Mouse (Mus musculus) G1E (cell line): Measurements from ENCODE around the gene Zfp385a. TPM values are rescaled to one million over a fixed set of nuclear protein-coding genes. Genes with fewer than 3 reads are reported as not detected.

Experiments used
- ATAC-seq: 2 replicates; pipeline ENCODE4 v1.8.0; 2016; ENCODE audit warnings: mild to moderate bottlenecking; ENCODE audit not compliant: insufficient number of reproducible peaks, poor library complexity, low FRiP score, severe bottlenecking; ENCODE audit errors: extremely low read depth
- DNase-seq: peaks from one replicate; pipeline ENCODE4 v3.0.0; 2012; ENCODE audit warnings: low spot score
- H3K27me3 ChIP-seq: 2 replicates; pipeline ENCODE4 v1.6.1; 2012; ENCODE audit warnings: mild to moderate bottlenecking, low read length, inconsistent platforms; ENCODE audit not compliant: insufficient read depth
- H3K36me3 ChIP-seq: replicated peaks from 2 replicates; pipeline ENCODE3; 2012; ENCODE audit warnings: mild to moderate bottlenecking, inconsistent platforms
- H3K4me1 ChIP-seq: 2 replicates; pipeline ENCODE4 v1.6.1; 2012; ENCODE audit warnings: low read depth, low read length, inconsistent platforms, mixed read lengths; ENCODE audit not compliant: insufficient read depth
- H3K4me3 ChIP-seq: 2 replicates; pipeline ENCODE4 v1.5.1; 2012; ENCODE audit warnings: low read depth, mild to moderate bottlenecking, inconsistent platforms, low read length, moderate library complexity, mixed read lengths
- H3K9me3 ChIP-seq: replicated peaks from 2 replicates; pipeline ENCODE4 v1.6.1; 2012; ENCODE audit warnings: inconsistent platforms
- CTCF ChIP-seq: IDR thresholded peaks from 2 replicates; pipeline ENCODE4 v1.5.1; 2012; ENCODE audit warnings: low read depth, low read length, inconsistent platforms, mixed read lengths
- GATA1 ChIP-seq: IDR thresholded peaks from 2 replicates; pipeline ENCODE4 v1.6.1; 2012; ENCODE audit warnings: borderline replicate concordance, low read length, inconsistent platforms, mixed read lengths
- GATA2 ChIP-seq: IDR thresholded peaks from 2 replicates; pipeline ENCODE4 v1.6.1; 2012; ENCODE audit warnings: low read depth, low read length, inconsistent platforms, borderline replicate concordance
- POLR2AphosphoS5 ChIP-seq: IDR thresholded peaks from 2 replicates; pipeline ENCODE4 v1.6.1; 2012; ENCODE audit warnings: low read depth, low read length, inconsistent platforms; ENCODE audit not compliant: insufficient replicate concordance
- TAL1 ChIP-seq: conservative IDR thresholded peaks from 2 replicates; pipeline ENCODE4 v1.6.1; 2012; ENCODE audit warnings: low read depth, low read length, inconsistent platforms, mixed read lengths
- polyA plus RNA-seq: library from polyadenylated mRNA; stranded (reverse); fragments of >175 nt; gene quantifications from 2 replicates; pipeline ENCODE4 v1.2.3, GENCODE M21; 2012
- total RNA-seq, 2 experiments: library from RNA; stranded (forward) in 1 of 2; stranded (reverse) in 1 of 2; fragments of 200-1000 nt in 1 of 2; fragments of >200 nt in 1 of 2; fragmentation: Nextera tagmentation in 1 of 2; gene quantifications; 2 replicates each; pipeline ENCODE4 v1.2.3; 2014 to 2017

Gene Zfp385a
- total and polyA plus RNA-seq, 3 experiments: 2.0 to 483 (median 74.3) TPM

DNA sequence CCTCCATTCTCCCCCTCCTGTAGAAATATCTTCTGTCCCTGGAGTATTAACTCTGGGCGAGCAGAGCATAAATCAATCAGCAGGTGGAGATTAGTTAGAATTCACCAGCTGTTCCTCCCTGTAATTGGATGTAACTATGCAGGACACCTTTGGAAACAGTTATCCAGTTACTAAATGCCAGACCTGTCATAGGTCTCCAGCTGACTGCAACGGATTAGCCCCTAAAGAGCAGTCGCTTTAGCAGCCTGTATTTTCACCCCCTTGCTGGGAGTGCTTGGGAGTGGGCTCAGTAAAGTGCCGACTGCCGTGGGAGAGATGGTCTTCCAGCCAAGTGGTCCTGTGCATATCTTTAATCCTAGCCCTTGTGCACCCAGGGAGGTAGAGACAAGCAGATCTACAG, 50.3 kb downstream of the Zfp385a start:
- peaks cover 97% of the 10 kb centered on the region for H3K36me3 ChIP-seq
- TF ChIP-seq GATA2: no peak
- TF ChIP-seq GATA1: no peak
- no peak for TF ChIP-seq CTCF
- TF ChIP-seq POLR2AphosphoS5: no peak
- no peak for TF ChIP-seq TAL1

DNA sequence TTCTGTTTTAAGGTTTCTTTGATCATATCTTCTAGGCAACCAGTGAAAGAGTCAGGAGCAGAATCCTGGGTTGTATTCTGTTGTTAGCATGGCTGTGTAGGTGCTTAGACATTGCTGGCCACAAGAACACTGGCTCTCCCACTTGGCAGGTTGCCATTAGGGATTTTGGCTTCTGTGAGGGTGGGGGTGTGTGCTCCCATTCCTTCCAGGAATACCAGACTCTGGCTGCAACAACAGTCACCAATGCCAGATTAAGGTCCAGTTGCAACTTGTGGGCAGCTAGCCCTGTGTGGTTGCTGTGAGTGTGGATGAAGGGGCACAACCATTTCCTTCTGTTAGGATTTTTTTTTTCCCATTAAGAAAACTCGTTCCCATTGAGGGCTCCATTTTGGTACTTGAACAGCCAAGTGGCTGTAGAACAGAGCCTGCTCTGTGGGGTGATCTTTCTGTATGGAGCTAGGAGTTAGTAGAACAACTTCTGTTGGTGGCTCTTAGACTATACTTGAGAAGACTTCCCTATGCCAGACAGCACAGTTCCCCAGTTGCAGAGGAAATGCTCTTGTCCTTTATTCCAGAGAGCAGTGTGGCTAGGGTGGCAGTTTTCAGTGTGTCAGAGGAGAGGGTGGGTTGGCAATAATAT, 54.0 kb downstream of the Zfp385a start:
- ATAC-seq: no peak
- H3K27me3 ChIP-seq: no peaks in the 10 kb centered on the region
- TF ChIP-seq GATA2 (no peak), TAL1 (no peak), CTCF (no peak), POLR2AphosphoS5 (no peak), GATA1 (no peak)
- H3K4me3 ChIP-seq: no peak overlapping the region
- H3K36me3 ChIP-seq: peaks cover 83% of the 10 kb centered on the region
- H3K9me3 ChIP-seq: no peaks in the 10 kb centered on the region
- DNase-seq: no peak
- H3K4me1 ChIP-seq: peaks cover 35% of the 10 kb centered on the region

More for the DNA sequence above, 50.3 kb downstream of the Zfp385a start:
- DNase-seq (no peak), ATAC-seq (no peak)
- no peak overlapping the region for H3K4me3 ChIP-seq
- H3K9me3 ChIP-seq: no peaks in the 10 kb centered on the region
- no peaks in the 10 kb centered on the region for H3K27me3 ChIP-seq
- H3K4me1 ChIP-seq: peaks cover 17% of the 10 kb centered on the region

DNA sequence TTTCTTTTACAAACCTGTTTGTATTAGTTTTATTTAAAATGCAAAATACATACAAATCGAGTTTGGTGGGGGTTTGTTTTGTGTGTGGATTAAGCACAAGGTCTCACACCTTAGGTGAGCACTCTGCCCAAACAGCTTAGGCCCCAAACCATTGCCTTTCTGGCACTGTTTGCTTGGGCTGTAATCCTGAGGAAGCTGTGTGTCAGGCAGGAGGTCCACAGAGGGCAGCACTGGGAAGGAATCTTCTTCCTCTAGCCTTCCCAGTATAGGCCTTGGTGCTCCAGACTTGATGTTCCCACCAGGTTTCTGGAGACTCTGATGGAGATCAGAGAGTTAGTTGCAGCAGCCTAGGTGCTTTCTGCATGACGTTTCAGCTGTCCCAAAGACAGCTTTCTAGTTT, 55.2 kb downstream of the Zfp385a start:
- Histone ChIP-seq H3K4me1 (peaks cover 45% of the 10 kb centered on the region), H3K27me3 (no peaks in the 10 kb centered on the region), H3K36me3 (peaks cover 78% of the 10 kb centered on the region), H3K4me3 (no peak overlapping the region), H3K9me3 (no peaks in the 10 kb centered on the region)
- no peak for ATAC-seq
- TF ChIP-seq CTCF (no peak), POLR2AphosphoS5 (no peak), GATA1 (no peak), TAL1 (no peak), GATA2 (no peak)
- DNase-seq: no peak

DNA sequence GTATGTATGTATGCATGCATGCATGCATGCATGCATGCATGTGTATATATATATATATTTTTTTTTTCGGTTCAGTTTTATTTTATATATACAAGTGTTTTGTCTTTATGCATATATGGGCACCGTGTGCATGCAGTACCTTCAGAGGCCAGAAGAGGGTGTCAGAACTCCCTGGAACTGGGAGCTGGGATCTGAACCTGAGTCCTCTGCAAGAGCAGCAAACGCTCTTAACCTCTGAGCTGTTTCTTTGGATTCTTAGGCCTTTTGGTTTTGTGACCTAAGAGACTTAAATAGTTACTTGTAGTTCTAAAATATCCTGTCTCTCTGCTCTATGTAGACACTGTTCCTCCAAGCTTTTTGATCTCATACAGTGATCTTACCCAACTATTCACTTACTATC, 55.8 kb downstream of the Zfp385a start:
- ATAC-seq (no peak), DNase-seq (no peak)
- Histone ChIP-seq H3K27me3 (no peaks in the 10 kb centered on the region), H3K36me3 (peaks cover 76% of the 10 kb centered on the region), H3K4me1 (peaks cover 49% of the 10 kb centered on the region), H3K4me3 (no peak overlapping the region), H3K9me3 (no peaks in the 10 kb centered on the region)
- TF ChIP-seq GATA2: no peak
- TF ChIP-seq CTCF: peak; percentile 36; the same call in 1 of the 2 replicates

DNA sequence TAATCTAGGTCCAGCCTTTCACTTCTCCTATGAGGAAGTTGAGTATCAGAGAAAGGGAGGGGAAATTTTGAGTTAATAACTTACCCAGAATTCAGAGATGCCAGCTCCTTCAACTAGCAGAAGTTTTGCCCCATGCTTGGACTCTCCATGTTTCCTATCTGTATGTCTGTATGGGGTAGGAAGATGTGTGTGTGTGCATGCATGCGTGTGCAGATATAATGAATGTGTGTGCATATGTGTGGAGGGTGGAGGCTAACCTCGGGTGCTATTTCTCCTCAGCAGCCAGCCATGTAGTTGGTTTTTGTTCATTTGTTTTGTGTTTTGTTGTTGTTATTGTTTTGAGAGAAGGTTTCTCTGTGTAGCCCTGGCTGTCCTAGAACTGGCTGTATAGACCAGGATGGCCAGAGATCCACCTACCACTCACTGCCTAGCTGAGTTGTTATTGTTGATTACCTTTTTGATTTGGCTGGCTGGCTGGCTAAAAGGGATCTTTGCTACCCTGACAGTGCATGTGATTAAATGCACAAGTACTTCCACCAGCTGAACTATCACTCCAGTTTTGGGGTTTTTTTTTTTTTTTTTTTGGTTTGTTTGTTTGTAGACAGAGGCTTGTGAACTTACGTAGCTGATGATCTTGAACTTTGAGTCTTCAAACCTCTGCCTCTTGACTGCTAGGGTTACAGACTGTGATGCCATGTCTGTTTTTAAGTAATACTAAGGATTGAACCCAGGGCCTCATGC, 58.3 kb downstream of the Zfp385a start:
- Histone ChIP-seq H3K4me3 (no peak overlapping the region), H3K36me3 (peaks cover 74% of the 10 kb centered on the region), H3K4me1 (peaks cover 68% of the 10 kb centered on the region), H3K9me3 (no peaks in the 10 kb centered on the region), H3K27me3 (no peaks in the 10 kb centered on the region)
- ATAC-seq (no peak), DNase-seq (no peak)
- TF ChIP-seq POLR2AphosphoS5: no peak
- no peak for TF ChIP-seq CTCF
- no peak for TF ChIP-seq GATA2
- no peak for TF ChIP-seq GATA1
- no peak for TF ChIP-seq TAL1

DNA sequence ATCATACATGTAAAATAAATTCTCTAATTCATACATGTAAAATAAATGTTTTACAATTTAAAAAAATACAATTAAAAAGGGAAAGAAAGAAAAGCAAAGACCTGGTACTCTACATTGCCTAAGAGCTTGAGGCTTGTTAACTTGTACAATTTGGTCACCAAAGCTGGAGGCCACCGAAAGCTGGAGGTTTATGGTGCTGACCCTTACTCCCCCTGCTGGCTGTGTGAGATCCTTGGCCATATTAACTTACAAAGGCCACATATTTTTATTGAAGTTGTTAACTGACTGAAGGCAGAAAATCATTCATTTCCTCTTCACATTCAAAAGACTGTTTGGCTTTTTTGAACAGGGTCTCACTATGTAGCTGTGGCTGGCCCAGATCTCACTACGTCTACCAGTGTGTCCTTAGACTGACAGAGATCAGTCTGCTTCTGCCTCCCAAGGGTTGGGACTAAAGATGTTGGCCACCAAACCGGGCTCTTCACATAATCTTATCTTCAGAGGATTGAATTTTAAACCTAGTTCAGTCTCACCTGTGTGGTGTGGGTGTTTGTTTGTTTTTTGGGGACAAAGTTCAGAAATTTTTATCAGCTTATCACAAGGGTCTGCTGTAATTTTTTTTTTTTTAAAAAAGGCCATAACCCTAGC, 59.0 kb downstream of the Zfp385a start:
- DNase-seq (no peak), ATAC-seq (peak; percentile 25; the same call in 1 of the 2 replicates)
- no peaks in the 10 kb centered on the region for H3K27me3 ChIP-seq
- H3K9me3 ChIP-seq: no peaks in the 10 kb centered on the region
- peaks cover 71% of the 10 kb centered on the region for H3K36me3 ChIP-seq
- H3K4me3 ChIP-seq: no peak overlapping the region
- H3K4me1 ChIP-seq: peaks cover 69% of the 10 kb centered on the region
- no peak for TF ChIP-seq TAL1
- peak; percentile 50 for TF ChIP-seq CTCF
- TF ChIP-seq POLR2AphosphoS5: no peak
- no peak for TF ChIP-seq GATA2
- no peak for TF ChIP-seq GATA1
